Mouse (Mus musculus) forelimb bud, embryonic 11.5 days (tissue): Measurements from ENCODE around the gene Olfr620.

Source experiments
- DNase-seq: peaks from one replicate; pipeline ENCODE4 v3.0.0-alpha.2; 2012; ENCODE audit warnings: low read depth, low spot score

Olfr620 gene

DNA sequence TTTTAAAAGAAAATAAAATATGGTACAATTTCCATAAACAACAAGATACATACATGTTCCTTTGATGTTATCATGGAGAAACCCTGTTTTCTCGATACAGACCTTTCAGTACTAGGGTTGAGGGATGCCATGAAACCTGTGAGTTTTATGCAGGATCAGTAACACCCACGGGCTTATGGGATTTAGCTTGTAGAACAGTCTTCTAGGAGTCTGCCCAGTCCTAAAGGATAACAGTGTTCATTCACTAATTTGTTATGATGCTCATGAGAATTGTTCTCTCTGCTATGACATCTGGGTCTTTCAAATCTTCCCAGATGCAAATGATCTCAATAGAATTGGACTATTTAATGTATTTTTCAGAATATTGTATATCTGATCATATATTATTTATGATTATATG is at the start of gene Olfr620:
Gene Olfr620 (minus strand): TSS at position 101 of the 400 bp plus-strand sequence.
- no peak for DNase-seq

DNA sequence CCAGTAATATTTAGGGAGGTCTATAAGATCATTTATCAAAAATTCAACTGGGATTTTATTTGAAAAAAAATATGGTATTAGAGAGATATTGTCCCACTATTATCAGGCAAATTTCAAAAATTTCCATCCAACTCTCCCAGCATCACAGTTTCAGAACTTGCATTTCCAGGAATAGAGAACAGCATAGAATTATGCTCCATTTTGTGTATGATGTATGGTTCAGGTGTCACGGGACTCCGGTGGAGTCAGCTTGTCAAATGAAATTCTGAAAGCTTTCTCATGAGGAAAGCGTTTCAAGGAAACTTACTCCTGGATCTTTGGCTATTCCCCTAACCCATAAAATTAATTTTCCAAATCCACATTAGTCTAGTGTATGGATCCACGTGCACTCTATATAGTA is 31.7 kb upstream of the Olfr620 start:
- DNase-seq = no peak

DNA sequence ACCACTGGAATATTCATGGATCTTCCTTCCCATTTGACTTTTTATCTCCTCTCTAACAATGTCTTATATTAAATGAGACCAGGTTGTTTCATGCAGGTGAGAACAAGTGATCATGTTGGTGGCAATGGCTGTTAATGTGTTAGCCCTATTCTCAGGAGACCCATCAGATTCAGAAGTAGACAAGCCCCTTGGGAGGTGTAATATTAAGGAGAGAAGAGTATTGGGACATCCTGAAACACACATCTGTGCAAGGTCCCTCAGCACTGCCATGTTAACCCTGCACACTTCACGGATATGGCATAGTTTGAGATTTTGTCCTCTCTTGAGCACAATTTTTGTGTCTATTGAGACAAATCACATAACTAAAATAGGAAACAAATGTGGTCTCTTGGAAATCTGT is 30.3 kb upstream of the Olfr620 start, which contains the start of gene Olfr622:
Gene Olfr622 (minus strand): TSS at position 101 of the 400 bp plus-strand sequence.
- DNase-seq = no peak

DNA sequence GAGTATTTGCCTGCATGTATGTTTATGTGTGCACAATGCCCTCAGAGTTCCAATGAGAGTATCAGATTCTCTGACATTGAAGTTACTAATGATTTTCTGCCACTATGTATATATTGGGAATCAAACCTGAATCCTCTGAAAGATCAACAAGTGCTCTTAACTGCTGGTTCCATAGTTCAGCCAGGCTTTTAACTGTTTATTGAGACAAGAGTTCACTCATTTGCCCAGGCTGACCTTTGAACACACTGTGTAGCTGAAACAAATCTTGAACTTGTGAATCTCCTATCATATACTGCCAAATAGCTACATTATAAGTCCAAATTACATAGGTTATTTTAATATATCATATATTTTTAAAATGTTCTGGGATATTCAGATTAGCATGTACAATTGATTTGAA is 24.5 kb upstream of the Olfr620 start:
- DNase-seq = no peak

DNA sequence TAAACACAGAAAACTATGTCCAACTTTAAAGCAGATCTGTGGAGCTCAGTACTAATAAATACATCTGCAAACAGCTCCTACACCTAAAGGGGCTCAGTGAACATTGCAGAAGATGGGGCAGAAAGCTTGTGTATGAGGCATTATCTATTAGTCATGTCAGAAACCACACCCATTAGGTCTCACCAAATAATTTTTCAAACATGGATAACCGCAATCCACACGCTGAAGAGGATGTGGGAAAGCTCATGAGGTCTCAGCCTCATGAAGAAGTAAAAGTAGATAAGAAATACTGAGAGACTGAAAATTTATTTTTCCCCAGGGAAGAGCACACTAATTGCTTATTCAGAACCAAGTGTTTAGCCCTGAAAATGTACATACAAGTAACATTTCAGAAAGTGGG is 4.9 kb downstream of the Olfr620 start:
- DNase-seq = no peak

DNA sequence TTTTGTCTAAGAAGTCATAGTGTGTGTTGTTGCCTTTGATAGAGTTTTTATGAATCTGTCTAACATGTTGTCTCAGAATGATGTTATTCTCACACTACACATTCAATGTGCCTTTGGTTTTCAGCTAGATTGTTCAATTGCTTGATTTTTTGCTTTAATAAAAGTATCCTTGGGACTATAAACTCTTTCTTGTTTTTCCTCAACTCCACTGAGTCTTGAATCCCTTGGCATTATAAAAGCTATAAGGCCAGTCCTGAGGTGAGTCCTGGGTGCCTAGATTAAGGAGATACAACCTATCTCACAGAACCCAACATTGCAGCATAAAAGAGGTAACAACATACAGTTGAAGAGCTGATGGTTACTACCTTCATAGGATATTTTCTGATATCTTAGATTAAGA is 12.1 kb downstream of the Olfr620 start, which contains the start of gene Olfr619:
Gene Olfr619 (plus strand): TSS at position 301 of the 400 bp plus-strand sequence.
- DNase-seq = no peak

DNA sequence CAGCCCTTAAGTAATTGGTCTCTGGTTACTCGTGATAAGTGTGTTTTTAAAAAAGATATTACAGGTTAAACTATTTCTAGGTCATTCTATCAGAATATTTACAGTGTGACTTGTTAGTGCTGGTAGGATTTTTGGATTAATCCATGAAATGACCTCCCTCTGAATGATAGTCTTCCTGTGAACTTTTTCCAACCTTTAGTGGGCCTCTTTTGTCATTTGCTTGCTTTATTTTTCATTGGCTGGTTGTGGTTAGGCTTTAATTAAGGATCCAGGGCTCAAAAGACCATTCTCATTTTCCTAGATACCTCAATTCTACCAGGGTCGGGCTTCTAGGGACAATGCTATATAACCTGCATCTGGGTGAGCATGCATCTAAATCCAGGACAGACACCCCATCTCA is 22.5 kb downstream of the Olfr620 start, which contains the start of gene Olfr618:
Gene Olfr618 (plus strand): TSS at position 301 of the 400 bp plus-strand sequence.
- no peak for DNase-seq

DNA sequence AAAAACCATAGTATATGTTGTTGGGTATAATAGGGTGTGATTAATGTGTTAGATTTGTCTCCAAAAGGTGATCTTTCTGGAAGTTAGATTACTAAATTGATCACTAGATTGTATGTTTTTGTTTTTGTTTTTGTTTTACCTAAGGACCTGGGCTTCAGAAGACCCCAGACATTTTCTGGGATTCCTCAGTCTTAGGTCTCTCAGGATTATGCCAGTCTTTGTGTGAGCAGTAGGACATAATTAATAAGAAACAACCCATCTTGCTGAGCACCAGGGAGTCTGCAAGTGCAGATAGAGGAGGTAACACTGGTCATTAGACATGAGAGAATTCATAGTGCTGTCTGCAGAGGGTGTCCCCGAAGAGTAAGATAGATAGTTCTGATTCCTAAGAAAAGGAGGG is 39.6 kb downstream of the Olfr620 start, which contains the start of gene Olfr617:
Gene Olfr617 (plus strand): TSS at position 301 of the 400 bp plus-strand sequence.
- DNase-seq = no peak

DNA sequence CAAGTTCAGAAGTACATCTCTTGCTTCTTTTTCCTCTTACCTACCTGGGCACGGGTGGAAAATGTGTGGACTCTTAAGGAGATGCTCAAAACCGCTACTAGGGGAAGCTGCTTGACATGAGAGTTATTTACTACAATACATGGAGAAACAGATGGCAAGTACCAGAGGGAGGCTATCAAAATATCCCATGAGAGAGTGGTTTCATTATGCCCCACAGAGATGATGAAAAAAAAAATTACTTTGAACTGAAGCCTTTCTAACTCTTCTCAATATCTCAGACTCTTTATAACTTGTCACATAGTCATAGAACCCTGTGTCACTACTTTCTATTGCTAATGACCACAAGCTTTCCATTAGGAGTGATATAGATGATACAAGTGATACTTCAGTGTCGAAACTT is 43.3 kb downstream of the Olfr620 start, which contains the start of gene Olfr616:
Gene Olfr616 (minus strand): TSS at position 101 of the 400 bp plus-strand sequence.
- no peak for DNase-seq

DNA sequence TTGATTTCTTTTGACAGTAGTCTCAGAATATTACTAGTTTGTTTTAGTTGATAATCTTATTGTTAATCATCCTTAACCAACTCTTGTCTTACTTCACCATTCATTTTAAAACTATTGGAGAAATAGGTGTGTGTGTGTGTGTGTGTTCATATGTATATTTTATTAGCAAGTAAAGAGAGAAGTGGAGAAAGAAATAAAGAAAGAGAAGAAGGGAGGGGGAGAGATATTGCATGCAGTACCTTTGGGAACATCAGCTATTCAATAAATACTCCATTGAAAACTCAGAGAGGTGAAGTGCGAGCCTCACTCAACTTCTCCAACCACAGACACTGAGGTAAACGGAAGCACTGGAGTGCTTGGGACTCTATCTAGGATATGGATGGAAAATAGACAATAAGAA is 56.6 kb downstream of the Olfr620 start, which contains the start of gene Olfr615:
Gene Olfr615 (plus strand): TSS at position 301 of the 400 bp plus-strand sequence.
- no peak for DNase-seq
